ENCODE assay signal across 25 mouse cellular contexts in genomic region chr3:68019401-68019800, GRCm38 (mm10). TPM values are rescaled to one million over a fixed set of nuclear protein-coding genes. Genes with fewer than 3 reads are reported as not detected.
DNase-seq lines count a peak whose midpoint lies in the region; ATAC-seq and TF ChIP-seq lines count a peak whose summit lies in the region.
"Had no signal": no experiment of that assay in that cellular context is flagged by ENCODE, and none has a peak within 500 bp of the region (broad histone marks: within the 10 kb centered on the region; RNA-seq: fewer than 3 reads in every experiment).

No protein-coding gene starts in this region.

- 29% methylated on average over 4 of the region's 4 CpGs for WGBS in forebrain, embryonic 14.5 days
- 32% methylated on average over 4 of the region's 4 CpGs for WGBS in forebrain, postnatal 0 days
- 11% methylated on average over 4 of the region's 4 CpGs for WGBS in midbrain, embryonic 13.5 days
- WGBS in midbrain, postnatal 0 days: 15% methylated on average over 4 of the region's 4 CpGs

- H3K4me3 ChIP-seq in forebrain, embryonic 14.5 days (ENCODE audit: low read depth, low read length): no peak overlapping the region
- no peak overlapping the region for H3K4me3 ChIP-seq in forebrain, postnatal 0 days (ENCODE audit: low read depth, low read length)
- H3K4me3 ChIP-seq in midbrain, embryonic 13.5 days (replicated peaks): no peak overlapping the region
- no peak overlapping the region for H3K4me3 ChIP-seq in midbrain, postnatal 0 days (ENCODE audit: low read depth, low read length)
- H3K4me3 ChIP-seq: embryonic facial prominence, embryonic 13.5 days; embryonic facial prominence, embryonic 15.5 days; erythroblast, embryonic 14.5 days; forebrain, embryonic 10.5 days; forebrain, embryonic 12.5 days had no signal

- peaks cover 2% of the 10 kb centered on the region; the same call in 1 of the 2 replicates for H3K4me1 ChIP-seq in forebrain, embryonic 14.5 days (ENCODE audit: control insufficient read depth, insufficient read depth, low read length)
- no peaks in the 10 kb centered on the region for H3K4me1 ChIP-seq in forebrain, postnatal 0 days (ENCODE audit: insufficient read depth)
- peaks cover 13% of the 10 kb centered on the region for H3K4me1 ChIP-seq in midbrain, embryonic 13.5 days (replicated peaks)
- H3K4me1 ChIP-seq in midbrain, postnatal 0 days (ENCODE audit: insufficient read depth, low read length): no peaks in the 10 kb centered on the region
- H3K4me1 ChIP-seq: embryonic facial prominence, embryonic 13.5 days; embryonic facial prominence, embryonic 15.5 days had no signal

- no peak for DNase-seq in forebrain, embryonic 14.5 days (ENCODE audit: low spot score)
- no peak for DNase-seq in forebrain, postnatal 0 days
- no peak for DNase-seq in midbrain, postnatal 0 days (ENCODE audit: low spot score)
- peak; percentile 16 for DNase-seq in Muller cell, postnatal 12 days (ENCODE audit: inconsistent ontology term)
- DNase-seq in brain, embryonic 14.5 days (ENCODE audit: low read depth): peak; percentile 60
- DNase-seq in urinary bladder, adult 18-20 months (ENCODE audit: low spot score in 2 of 2): no peak
- DNase-seq in thymus, postnatal 25 days: no peak
- DNase-seq: adrenal gland, adult 8-10 months; adrenal gland, postnatal 14 days; adrenal gland, postnatal 36 days; cerebellum, adult 11 months; cerebellum, adult 18-20 months; cerebellum, adult 8-10 months; cerebellum, adult 9-11 months; cerebellum, postnatal 14 days; cerebellum, postnatal 36 days; embryo, embryonic 11 days had no signal

- no peaks in the 10 kb centered on the region for H3K36me3 ChIP-seq in forebrain, embryonic 14.5 days (ENCODE audit: control insufficient read depth, insufficient read depth, low read length)
- no peaks in the 10 kb centered on the region for H3K36me3 ChIP-seq in forebrain, postnatal 0 days (ENCODE audit: insufficient read depth)
- no peaks in the 10 kb centered on the region for H3K36me3 ChIP-seq in midbrain, embryonic 13.5 days
- no peaks in the 10 kb centered on the region for H3K36me3 ChIP-seq in midbrain, postnatal 0 days (ENCODE audit: insufficient read depth, low read length)
- H3K36me3 ChIP-seq: embryonic facial prominence, embryonic 13.5 days; embryonic facial prominence, embryonic 15.5 days; forebrain, embryonic 10.5 days; forebrain, embryonic 12.5 days had no signal

- H3K9me3 ChIP-seq in forebrain, embryonic 14.5 days (replicated peaks; ENCODE audit: control insufficient read depth, low read length): no peaks in the 10 kb centered on the region
- H3K9me3 ChIP-seq in forebrain, postnatal 0 days (ENCODE audit: low read length): no peaks in the 10 kb centered on the region
- no peaks in the 10 kb centered on the region for H3K9me3 ChIP-seq in midbrain, embryonic 13.5 days
- H3K9me3 ChIP-seq in midbrain, postnatal 0 days (ENCODE audit: low read length): no peaks in the 10 kb centered on the region
- H3K9me3 ChIP-seq: embryonic facial prominence, embryonic 13.5 days; embryonic facial prominence, embryonic 15.5 days; forebrain, embryonic 10.5 days; forebrain, embryonic 12.5 days had no signal

- no peak overlapping the region for H3K9ac ChIP-seq in forebrain, embryonic 14.5 days (ENCODE audit: low read length)
- no peak overlapping the region for H3K9ac ChIP-seq in forebrain, postnatal 0 days
- H3K9ac ChIP-seq in midbrain, embryonic 13.5 days (replicated peaks): no peak overlapping the region
- H3K9ac ChIP-seq in midbrain, postnatal 0 days (replicated peaks; ENCODE audit: low read length, poor library complexity, severe bottlenecking): no peak overlapping the region
- H3K9ac ChIP-seq: embryonic facial prominence, embryonic 13.5 days; embryonic facial prominence, embryonic 15.5 days; forebrain, embryonic 12.5 days had no signal

- no peak for TF ChIP-seq CTCF in forebrain, postnatal 0 days (IDR thresholded peaks at IDR 0.05; ENCODE audit: low read depth)
- no peak for TF ChIP-seq CTCF in midbrain, postnatal 0 days (IDR thresholded peaks at IDR 0.05)
- no peak for TF ChIP-seq CTCF in brain, embryonic 14.5 days (IDR thresholded peaks at IDR 0.05; ENCODE audit: borderline replicate concordance, extremely low read depth, insufficient read depth, insufficient read length)

- ATAC-seq in forebrain, embryonic 14.5 days: peak; percentile 32; the same call in 1 of the 2 replicates
- ATAC-seq in forebrain, postnatal 0 days: no peak
- ATAC-seq in midbrain, embryonic 13.5 days: 0 out of 2 replicates have a peak, but pooled peaks have one; percentile 24
- no peak for ATAC-seq in midbrain, postnatal 0 days (ENCODE audit: low FRiP score)
- ATAC-seq: activated CD4-positive, CD25-positive, alpha-beta regulatory T cell, adult 4 months; Patski had no signal

- no peak overlapping the region for H3K4me2 ChIP-seq in forebrain, embryonic 14.5 days (ENCODE audit: low read length)
- no peak overlapping the region for H3K4me2 ChIP-seq in forebrain, postnatal 0 days (ENCODE audit: low read depth)
- H3K4me2 ChIP-seq in midbrain, embryonic 13.5 days (replicated peaks): no peak overlapping the region
- no peak overlapping the region for H3K4me2 ChIP-seq in midbrain, postnatal 0 days (ENCODE audit: low read depth, low read length, poor library complexity, severe bottlenecking)
- H3K4me2 ChIP-seq: embryonic facial prominence, embryonic 13.5 days; embryonic facial prominence, embryonic 15.5 days; forebrain, embryonic 12.5 days had no signal

- H3K27me3 ChIP-seq in forebrain, embryonic 14.5 days (replicated peaks; ENCODE audit: control insufficient read depth, insufficient read depth, low read length): no peaks in the 10 kb centered on the region
- H3K27me3 ChIP-seq in forebrain, postnatal 0 days (ENCODE audit: insufficient read depth, low read length): no peaks in the 10 kb centered on the region
- H3K27me3 ChIP-seq in midbrain, embryonic 13.5 days: no peaks in the 10 kb centered on the region
- H3K27me3 ChIP-seq in midbrain, postnatal 0 days (ENCODE audit: insufficient read depth, low read length): no peaks in the 10 kb centered on the region
- H3K27me3 ChIP-seq: embryonic facial prominence, embryonic 13.5 days; embryonic facial prominence, embryonic 15.5 days; forebrain, embryonic 12.5 days had no signal

- TF ChIP-seq POLR2A in brain, embryonic 14.5 days (IDR thresholded peaks at IDR 0.05; ENCODE audit: borderline replicate concordance, extremely low read depth, insufficient read depth, insufficient read length, poor library complexity, severe bottlenecking): no peak

- no peak overlapping the region for H3K27ac ChIP-seq in forebrain, embryonic 14.5 days (ENCODE audit: low read depth, low read length)
- no peak overlapping the region for H3K27ac ChIP-seq in forebrain, postnatal 0 days (ENCODE audit: low read depth, low read length)
- H3K27ac ChIP-seq in midbrain, embryonic 13.5 days: no peak overlapping the region
- H3K27ac ChIP-seq in midbrain, postnatal 0 days (ENCODE audit: low read depth, low read length): no peak overlapping the region
- H3K27ac ChIP-seq: embryonic facial prominence, embryonic 13.5 days; embryonic facial prominence, embryonic 15.5 days; forebrain, embryonic 10.5 days; forebrain, embryonic 12.5 days had no signal

RNA-seq across cellular contexts. Expression of gene Schip1, which starts 45.2 kb away (rescaled TPM):
- polyA plus RNA-seq in forebrain, embryonic 14.5 days (2014; fragmentation: Nextera tagmentation; extraction: Ambion mirVana): 165 and 199 TPM in 2 replicates
- total RNA-seq in forebrain, postnatal 0 days (2014; rRNA removed): 114 and 140 TPM in 2 replicates
- polyA plus RNA-seq in forebrain, postnatal 0 days (2015; fragmentation: Nextera tagmentation; extraction: Ambion mirVana): 192 and 204 TPM in 2 replicates
- 127 and 128 TPM in 2 replicates for polyA plus RNA-seq in midbrain, embryonic 13.5 days (2015; fragmentation: Nextera tagmentation; extraction: Ambion mirVana)
- total RNA-seq in midbrain, postnatal 0 days (2014; rRNA removed): 105 and 108 TPM in 2 replicates
- polyA plus RNA-seq in midbrain, postnatal 0 days (2015; fragmentation: Nextera tagmentation; extraction: Ambion mirVana): 154 and 157 TPM in 2 replicates
- polyA plus RNA-seq in brain, embryonic 14.5 days (2012; rRNA removed): 80.3 and 80.7 TPM in 2 replicates

Comparison
In these comparisons a context has a peak if more than half of its experiments do, and no peak if none do; other contexts are left out.
1. ATAC-seq: peak in forebrain, embryonic 14.5 days (single experiment) and midbrain, embryonic 13.5 days (single experiment); none in forebrain, postnatal 0 days (single experiment) and midbrain, postnatal 0 days (single experiment).
2. DNase-seq: peak in Muller cell, postnatal 12 days (single experiment) and brain, embryonic 14.5 days (single experiment); none in forebrain, embryonic 14.5 days (single experiment), forebrain, postnatal 0 days (single experiment), midbrain, postnatal 0 days (single experiment), urinary bladder, adult 18-20 months (0 of 2) and thymus, postnatal 25 days (single experiment).